Mouse (Mus musculus) kidney, embryonic 16.5 days (tissue): ENCODE results near the gene Psmb11. TPM values are rescaled to one million over a fixed set of nuclear protein-coding genes. Genes with fewer than 3 reads are reported as not detected.

Source experiments
- ATAC-seq: fragments of 200-750 bp; cut with Nextera tagmentation; 2 replicates; pipeline ENCODE4 v1.8.0; 2017; ENCODE audit warnings: moderate TSS enrichment; ENCODE audit not compliant: low FRiP score, low TSS enrichment
- H3K27ac ChIP-seq: fragments of 300-500 bp; sonication (generic); 2 replicates; pipeline ENCODE4 v1.5.1; 2014; ENCODE audit warnings: low read length
- H3K27me3 ChIP-seq: fragments of 300-500 bp; sonication (generic); 2 replicates; pipeline ENCODE4 v1.6.1; 2014; ENCODE audit warnings: low read length, control low read depth, mixed read lengths; ENCODE audit not compliant: insufficient read depth
- H3K36me3 ChIP-seq: fragments of 300-500 bp; sonication (generic); 2 replicates; pipeline ENCODE4 v1.6.1; 2014; ENCODE audit warnings: low read length, control low read depth, mixed read lengths; ENCODE audit not compliant: insufficient read depth
- H3K4me1 ChIP-seq: fragments of 300-500 bp; sonication (generic); 2 replicates; pipeline ENCODE4 v1.6.1; 2014; ENCODE audit warnings: low read length, control low read depth, mixed read lengths; ENCODE audit not compliant: insufficient read depth
- H3K4me2 ChIP-seq: fragments of 300-500 bp; sonication (generic); replicated peaks from 2 replicates; pipeline ENCODE4 v1.6.1; 2014; ENCODE audit warnings: low read depth, low read length
- H3K4me3 ChIP-seq: fragments of 300-500 bp; sonication (generic); 2 replicates; pipeline ENCODE4 v1.5.1; 2014; ENCODE audit warnings: mild to moderate bottlenecking, low read length
- H3K9ac ChIP-seq: fragments of 300-500 bp; sonication (generic); replicated peaks from 2 replicates; pipeline ENCODE4 v1.6.1; 2014; ENCODE audit warnings: low read length
- H3K9me3 ChIP-seq: fragments of 300-500 bp; sonication (generic); 2 replicates; pipeline ENCODE4 v1.6.1; 2016; ENCODE audit warnings: low read length, control low read depth
- WGBS: fragments of 180-500 bp; shearing (Covaris S2); extraction: QIAGEN DNeasy Blood & Tissue Kit; methylation state at CpG from one replicate; pipeline ENCODE4 v1.1.7; 2014; 5-methylcytosine and 5-hydroxymethylcytosine counted together
- polyA plus RNA-seq: library from polyadenylated mRNA; unstranded; fragments of >200 nt; fragmentation: Nextera tagmentation; extraction: Ambion mirVana; gene quantifications from 2 replicates; pipeline ENCODE4 v1.2.1, GENCODE M21; 2015

Gene Psmb11
- 0.07 TPM in 1 of 2 replicates, not detected in the other for polyA plus RNA-seq

GRCm38 (mm10) chr14:54621133-54621532, at the start of gene Psmb11:
TSS of gene Psmb11 (plus strand) at chr14:54621433.
- no peak for ATAC-seq
- no peak within 1 kb of the TSS for H3K4me3 ChIP-seq
- peaks cover 12% of the 10 kb centered on the region for H3K4me1 ChIP-seq
- H3K4me2 ChIP-seq: no peak within 1 kb of the TSS
- H3K9ac ChIP-seq: no peak within 1 kb of the TSS
- H3K27me3 ChIP-seq: no peaks in the 10 kb centered on the region
- no peaks in the 10 kb centered on the region for H3K9me3 ChIP-seq
- H3K36me3 ChIP-seq: peaks cover 4% of the 10 kb centered on the region; the same call in 1 of the 2 replicates
- H3K27ac ChIP-seq: no peak within 1 kb of the TSS
- 97% methylated on average over 1 of the region's 1 CpGs for WGBS

GRCm38 (mm10) chr14:54572122-54572521, 49.1 kb upstream of the Psmb11 start:
- peak overlapping the region; percentile 14 for H3K9ac ChIP-seq
- 66% methylated on average over 4 of the region's 4 CpGs for WGBS
- peaks cover 43% of the 10 kb centered on the region for H3K4me1 ChIP-seq
- no peak overlapping the region for H3K4me3 ChIP-seq
- peak overlapping the region; percentile 81; the same call in 1 of the 2 replicates for H3K4me2 ChIP-seq
- no peak for ATAC-seq
- no peaks in the 10 kb centered on the region for H3K27me3 ChIP-seq
- H3K27ac ChIP-seq: peak overlapping the region; percentile 79
- H3K36me3 ChIP-seq: peaks cover 46% of the 10 kb centered on the region
- no peaks in the 10 kb centered on the region for H3K9me3 ChIP-seq

- H3K36me3 ChIP-seq: peaks cover 37% of the 10 kb centered on the region
- 16% methylated on average over 12 of the region's 14 CpGs for WGBS
- ATAC-seq: peak; percentile 52
These were observed 48.2 kb upstream of the Psmb11 start for GRCm38 (mm10) chr14:54572790-54573736.

GRCm38 (mm10) chr14:54574253-54574652, 47.0 kb upstream of the Psmb11 start:
- WGBS: 19% methylated on average over 4 of the region's 4 CpGs
- 0 out of 2 replicates have a peak overlapping the region, but pooled peaks have one; percentile 23 for H3K27ac ChIP-seq

More at GRCm38 (mm10) chr14:54572790-54573736, 48.2 kb upstream of the Psmb11 start:
- H3K4me2 ChIP-seq: peak overlapping the region; percentile 81
- H3K9me3 ChIP-seq: no peaks in the 10 kb centered on the region
- H3K4me1 ChIP-seq: peaks cover 43% of the 10 kb centered on the region
- peak overlapping the region; percentile 98 for H3K9ac ChIP-seq
- H3K4me3 ChIP-seq: peak overlapping the region; percentile 93
- no peaks in the 10 kb centered on the region for H3K27me3 ChIP-seq
- peak overlapping the region; percentile 79 for H3K27ac ChIP-seq

GRCm38 (mm10) chr14:54575031-54575430, 46.2 kb upstream of the Psmb11 start:
- 5% methylated on average over 8 of the region's 8 CpGs for WGBS
- no peaks in the 10 kb centered on the region for H3K27me3 ChIP-seq
- peak overlapping the region; percentile 98 for H3K27ac ChIP-seq
- H3K4me3 ChIP-seq: peak overlapping the region; percentile 93
- no peak for ATAC-seq
- H3K9ac ChIP-seq: peak overlapping the region; percentile 98
- peaks cover 43% of the 10 kb centered on the region for H3K4me1 ChIP-seq
- H3K4me2 ChIP-seq: peak overlapping the region; percentile 81
- no peaks in the 10 kb centered on the region for H3K9me3 ChIP-seq
- H3K36me3 ChIP-seq: peaks cover 22% of the 10 kb centered on the region

More at GRCm38 (mm10) chr14:54574253-54574652, 47.0 kb upstream of the Psmb11 start:
- H3K9ac ChIP-seq: peak overlapping the region; percentile 98
- ATAC-seq: no peak
- H3K27me3 ChIP-seq: no peaks in the 10 kb centered on the region
- peak overlapping the region; percentile 81 for H3K4me2 ChIP-seq
- H3K9me3 ChIP-seq: no peaks in the 10 kb centered on the region
- peak overlapping the region; percentile 93 for H3K4me3 ChIP-seq
- peaks cover 28% of the 10 kb centered on the region for H3K36me3 ChIP-seq
- peaks cover 49% of the 10 kb centered on the region for H3K4me1 ChIP-seq

GRCm38 (mm10) chr14:54575631-54576030, 45.6 kb upstream of the Psmb11 start:
- Histone ChIP-seq H3K9ac (peak overlapping the region; percentile 98), H3K4me1 (peaks cover 43% of the 10 kb centered on the region), H3K36me3 (peaks cover 18% of the 10 kb centered on the region), H3K4me2 (peak overlapping the region; percentile 81), H3K27me3 (no peaks in the 10 kb centered on the region), H3K9me3 (no peaks in the 10 kb centered on the region), H3K4me3 (peak overlapping the region; percentile 93), H3K27ac (peak overlapping the region; percentile 98)
- under 1% methylated on average over 37 of the region's 39 CpGs for WGBS
- ATAC-seq: peak; percentile 21; the same call in 1 of the 2 replicates

- under 1% methylated on average over 83 of the region's 84 CpGs for WGBS
- Histone ChIP-seq H3K9me3 (no peaks in the 10 kb centered on the region), H3K9ac (peak overlapping the region; percentile 98), H3K4me3 (peak overlapping the region; percentile 93), H3K27me3 (no peaks in the 10 kb centered on the region), H3K27ac (peak overlapping the region; percentile 98), H3K36me3 (peaks cover 10% of the 10 kb centered on the region), H3K4me1 (peaks cover 42% of the 10 kb centered on the region), H3K4me2 (peak overlapping the region; percentile 81)
- peak; percentile 2; the same call in 1 of the 2 replicates for ATAC-seq
These were observed 44.8 kb upstream of the Psmb11 start for GRCm38 (mm10) chr14:54576241-54577088.

- Histone ChIP-seq H3K9me3 (no peaks in the 10 kb centered on the region), H3K27me3 (no peaks in the 10 kb centered on the region), H3K4me1 (peaks cover 34% of the 10 kb centered on the region), H3K9ac (peak within 1 kb of the TSS; percentile 98), H3K4me2 (peak within 1 kb of the TSS; percentile 81), H3K36me3 (0 out of 2 replicates have a peak, but pooled peaks cover 4% of the 10 kb centered on the region), H3K27ac (peak within 1 kb of the TSS; percentile 98), H3K4me3 (peak within 1 kb of the TSS; percentile 93)
- under 1% methylated on average over 66 of the region's 66 CpGs for WGBS
- ATAC-seq: peak; percentile 72
These were observed 43.9 kb upstream of the Psmb11 start, which contains the start of gene Ajuba for GRCm38 (mm10) chr14:54577089-54577982. TSS of gene Ajuba (minus strand) at chr14:54577558.
